Mouse (Mus musculus) adrenal gland, postnatal 36 days (tissue): ENCODE measurements at regions not wholly inside any gene's neighbourhood (a gene's known extent, or its start where the extent isn't known, plus 50 kb on each side); places are given as distances from the start of the nearest gene placed in this dataset. TPM values are rescaled to one million over a fixed set of nuclear protein-coding genes. Genes with fewer than 3 reads are reported as not detected.

Experiments used
- DNase-seq, 2 experiments: peaks; one replicate each; pipeline ENCODE4 v3.0.0; 2021; ENCODE audit warnings: mixed read lengths in 1 of 2
- microRNA-seq: library from miRNA; unstranded; fragments of <30 nt; microRNA quantifications from one replicate; pipeline ENCODE4 v1.2.0, GENCODE M21; 2021

- peak; percentile 42 to 59 for DNase-seq
These were observed 57.2 kb upstream of the Unc5b start for GRCm38 (mm10) chr10:60888541-60888940.

GRCm38 (mm10) chr10:60885348-60886275 is 54.2 kb upstream of the Unc5b start:
- no peak for DNase-seq

GRCm38 (mm10) chr10:60884806-60885205 is 53.4 kb upstream of the Unc5b start:
- DNase-seq = no peak

Small RNA genes in the stretch of these regions (microRNA-seq; reads per million reads assigned to microRNA genes)
- gene Mir466j = not detected
- not detected for gene Mir6408
